Mouse (Mus musculus): ENCODE results near the gene Ajap1.

DNA sequence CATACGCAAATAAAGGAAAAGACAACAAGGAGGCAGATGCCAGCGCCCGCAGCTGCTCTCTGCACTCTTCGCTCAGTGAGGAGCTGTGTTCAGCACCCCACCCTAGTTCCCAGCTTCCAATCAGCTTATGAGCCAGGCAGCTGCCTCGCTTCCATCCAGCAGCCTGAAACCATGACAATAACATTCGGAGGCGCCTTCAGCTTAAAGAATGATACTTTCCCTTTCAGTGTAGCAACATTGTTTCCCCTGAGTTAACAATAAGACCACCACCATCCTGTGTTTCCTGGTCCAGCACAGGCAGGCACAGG lies 124.4 kb downstream of the Ajap1 start:
- TF ChIP-seq POLR2A (IDR thresholded peaks at IDR 0.05; ENCODE audit: low read depth, low read length): no peak
- TF ChIP-seq JUND (conservative IDR thresholded peaks at IDR 0.05; ENCODE audit: low read depth, low read length): no peak
- no peak for TF ChIP-seq MAX (IDR thresholded peaks at IDR 0.05; ENCODE audit: low read length)
- TF ChIP-seq HCFC1 (IDR thresholded peaks at IDR 0.05; ENCODE audit: low read depth, low read length): no peak
- TF ChIP-seq ZMIZ1 (IDR thresholded peaks at IDR 0.05; ENCODE audit: low read depth, low read length): no peak
- TF ChIP-seq MYC (IDR thresholded peaks at IDR 0.05; ENCODE audit: low read depth, low read length): no peak
- no peak for TF ChIP-seq EP300 (IDR thresholded peaks at IDR 0.05; ENCODE audit: low read length)
- TF ChIP-seq CTCF (conservative IDR thresholded peaks at IDR 0.05 in 1 of 2, IDR thresholded peaks at IDR 0.05 in 1 of 2; ENCODE audit: low read depth in 2 of 2, low read length in 2 of 2): no peak
- TF ChIP-seq NELFE (IDR thresholded peaks at IDR 0.05; ENCODE audit: low read depth, low read length): no peak
- no peak for TF ChIP-seq CHD2 (IDR thresholded peaks at IDR 0.05; ENCODE audit: low read length)
- TF ChIP-seq RCOR1 (conservative IDR thresholded peaks at IDR 0.05; ENCODE audit: low read depth, low read length): no peak
- TF ChIP-seq CHD1 (IDR thresholded peaks at IDR 0.05; ENCODE audit: low read depth, low read length): no peak
